Mouse (Mus musculus): ENCODE measurements at regions not wholly inside any gene's neighbourhood (a gene's known extent, or its start where the extent isn't known, plus 50 kb on each side); places are given as distances from the start of the nearest gene placed in this dataset.

DNA sequence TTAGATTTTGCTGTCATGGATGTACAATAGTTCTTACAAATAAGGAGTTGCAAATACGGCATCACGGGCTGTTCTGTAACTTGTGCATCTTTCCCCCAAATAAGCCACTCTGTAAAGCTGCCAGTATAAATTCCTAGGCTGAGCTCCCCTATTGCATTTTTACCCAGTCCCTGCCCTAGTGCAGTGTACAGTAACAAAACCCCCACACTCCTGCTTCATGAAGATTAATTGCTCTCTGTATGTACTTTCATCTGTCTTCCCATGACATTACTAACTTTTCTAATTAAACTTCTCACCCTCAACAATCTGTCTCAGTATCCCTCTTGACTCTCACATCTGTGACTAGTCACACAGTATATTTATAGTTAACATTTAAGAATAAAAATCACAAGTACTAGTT lies 73.4 kb downstream of the Tm4sf1 start:
- DNase-seq, result no peak

DNA sequence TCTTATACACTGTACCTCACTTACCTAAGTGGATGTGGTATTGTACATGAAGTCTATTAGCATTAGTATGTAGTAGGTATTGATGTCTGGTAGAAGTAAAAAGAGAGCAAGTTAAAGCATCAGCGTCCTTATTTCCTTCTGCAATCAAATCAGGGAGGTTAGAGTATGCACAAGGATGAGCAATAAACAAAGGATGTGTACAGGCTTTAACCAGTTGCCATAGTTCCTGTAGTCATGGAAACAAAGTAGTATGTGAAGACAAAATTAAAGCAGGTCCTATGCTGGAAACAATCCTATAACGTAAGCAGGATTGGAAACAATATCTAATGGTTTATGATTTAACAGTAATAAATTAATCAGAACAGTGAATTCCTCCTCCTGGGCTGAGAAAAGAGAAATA lies 78.0 kb downstream of the Tm4sf1 start:
- DNase-seq, result no peak

DNA sequence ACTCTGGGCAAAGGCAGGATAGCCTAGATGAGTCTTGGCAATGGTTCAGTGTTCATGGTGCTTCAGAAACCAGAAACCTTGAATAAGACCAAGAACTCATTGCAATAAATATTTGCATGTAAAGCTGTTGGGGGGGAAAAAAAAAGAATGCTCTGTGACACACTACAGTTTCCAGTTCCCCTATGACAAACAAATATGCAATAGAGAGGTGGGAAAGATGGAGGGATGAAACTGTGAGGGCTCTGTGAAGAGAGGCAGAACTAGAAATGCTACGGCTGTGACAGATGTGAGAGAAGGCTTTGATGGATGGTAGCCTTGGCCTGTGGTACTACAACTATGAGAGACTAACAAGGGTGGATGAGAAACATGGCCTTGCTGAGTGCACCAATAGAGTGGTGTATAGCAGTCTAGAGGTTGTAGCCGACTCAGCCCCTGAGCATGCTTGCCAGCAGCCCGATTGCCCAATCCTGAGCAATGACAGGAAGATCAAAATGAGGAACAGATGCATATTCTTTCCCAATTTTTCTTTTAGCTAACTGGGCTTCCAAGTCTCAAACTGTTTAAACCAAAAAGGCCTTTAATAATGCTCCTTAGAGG lies 79.4 kb downstream of the Tm4sf1 start:
- DNase-seq, result peak; percentile 87

DNA sequence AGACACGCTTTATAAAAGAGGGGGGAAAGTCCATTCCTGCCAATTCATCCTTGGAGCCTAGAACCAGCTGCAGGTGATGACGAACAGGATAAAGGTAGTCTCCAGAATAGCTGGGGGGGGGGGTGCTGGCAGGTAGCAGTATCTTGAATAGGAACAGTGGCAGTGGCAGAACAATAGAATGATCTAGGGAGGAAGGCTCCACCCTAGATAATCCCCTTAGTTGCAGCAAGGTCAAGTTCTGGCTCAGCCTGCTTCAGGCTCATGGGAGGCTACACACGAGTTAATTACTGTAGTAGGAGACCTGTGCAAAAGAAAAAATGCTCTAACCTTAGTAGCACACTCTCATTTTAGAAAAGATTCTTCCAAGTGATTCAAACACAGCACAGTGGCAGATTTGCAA lies 83.4 kb downstream of the Tm4sf1 start:
- no peak for DNase-seq

DNA sequence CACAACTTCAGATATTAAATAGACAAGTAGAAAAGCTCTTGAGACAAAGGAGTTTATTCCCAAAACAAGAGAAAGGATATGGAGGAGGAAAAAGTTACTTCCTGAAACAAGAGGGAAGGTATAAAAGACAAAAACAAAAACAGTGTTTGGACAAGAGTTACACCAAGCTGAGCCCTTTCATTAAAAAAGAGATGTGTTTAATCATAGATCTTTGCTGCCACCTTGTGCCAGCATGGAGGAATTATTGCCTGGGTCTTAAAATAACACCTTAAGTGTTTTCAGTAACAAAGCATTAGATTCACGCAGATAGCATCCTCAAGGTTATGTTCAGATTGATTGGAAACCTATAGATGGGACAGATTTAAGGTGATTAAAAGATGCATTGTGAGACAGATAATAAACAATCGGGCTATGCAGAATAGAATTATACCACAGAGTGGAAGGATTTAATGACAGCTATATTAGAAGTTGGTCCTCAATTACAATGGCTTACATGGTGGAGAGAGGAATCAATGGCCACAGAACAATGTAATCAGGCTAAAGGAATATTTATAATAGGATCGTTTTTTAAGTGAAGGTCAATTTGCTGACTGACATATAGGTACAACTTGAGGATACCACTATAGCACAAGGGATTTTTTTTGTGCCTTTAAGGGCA lies 97.6 kb downstream of the Tm4sf1 start:
- peak; percentile 8 for DNase-seq

DNA sequence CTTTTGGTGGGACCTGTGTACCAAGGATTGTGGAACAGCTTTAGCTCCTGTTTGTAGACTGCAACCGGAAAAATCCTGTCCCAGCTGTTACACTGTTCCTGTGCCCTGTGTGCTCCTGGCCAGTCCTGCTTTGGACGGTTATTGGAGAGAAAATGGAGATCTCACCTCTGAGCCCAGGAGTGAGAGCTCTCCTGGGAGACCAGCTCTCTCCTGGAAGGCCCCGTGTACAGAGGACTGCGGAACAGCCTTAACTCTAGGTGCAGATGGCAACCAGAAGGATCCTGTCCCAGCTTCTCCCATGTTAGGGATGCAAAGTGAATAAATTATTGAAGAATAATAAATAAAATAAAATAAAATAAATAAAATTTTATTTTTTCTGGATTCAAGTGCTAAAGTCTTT lies 98.4 kb downstream of the Tm4sf1 start:
- no peak for DNase-seq

DNA sequence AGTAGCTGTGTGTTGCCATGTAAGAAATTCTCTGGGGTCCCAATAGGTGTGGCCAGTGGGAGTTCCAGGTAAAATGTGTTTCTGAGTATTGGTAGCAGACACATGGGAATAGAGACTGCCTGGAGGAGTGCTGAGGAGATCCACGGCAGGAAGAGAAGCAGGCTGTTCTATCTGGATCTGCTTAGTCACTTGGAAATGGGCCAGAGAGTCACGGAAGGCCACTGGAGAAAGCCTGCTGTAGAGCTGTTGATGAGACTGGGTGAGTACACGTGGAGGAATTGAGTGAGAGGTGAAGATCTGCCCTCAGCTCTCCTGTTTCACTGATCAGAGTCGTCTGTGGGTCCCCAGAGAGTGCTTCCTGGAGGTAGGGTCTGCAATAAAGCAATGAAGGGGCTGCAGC lies 120.2 kb downstream of the Tm4sf1 start:
- DNase-seq, result peak; percentile 63

DNA sequence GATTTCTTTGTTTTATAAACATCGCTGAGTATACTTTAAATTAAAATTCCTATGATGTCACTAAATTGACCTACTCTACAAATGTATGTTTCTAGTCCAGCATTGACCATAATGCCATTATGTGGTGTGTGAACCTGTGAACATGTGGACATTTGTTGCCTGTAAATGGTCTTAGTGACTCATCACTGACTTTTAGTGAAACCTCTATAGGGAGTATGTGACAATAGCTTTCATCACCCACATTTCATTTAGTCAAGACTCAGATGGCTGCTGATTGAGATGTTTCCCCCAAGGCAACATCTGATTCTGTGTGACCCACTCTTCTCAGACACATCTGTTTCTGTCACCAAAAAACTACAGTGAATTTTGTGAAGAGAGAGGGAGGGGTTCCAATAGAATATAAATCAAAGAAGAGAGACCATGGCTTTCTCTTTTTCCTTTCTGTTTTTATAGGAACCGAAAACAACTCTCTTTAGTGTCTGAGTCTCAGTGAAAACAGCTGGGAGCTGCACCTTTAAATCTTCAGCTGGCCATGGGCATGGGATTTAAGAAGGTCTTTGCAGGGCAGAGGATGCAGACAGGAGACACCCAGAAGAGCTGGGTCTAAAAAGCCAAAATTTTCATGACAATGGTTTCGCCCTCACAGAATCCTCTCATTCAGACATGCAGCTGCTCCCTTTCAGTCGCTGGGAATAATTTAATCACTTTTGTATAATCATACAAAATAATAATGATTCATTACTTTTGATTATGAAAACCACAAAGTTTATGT lies 148.4 kb downstream of the Tm4sf1 start:
- no peak for DNase-seq

DNA sequence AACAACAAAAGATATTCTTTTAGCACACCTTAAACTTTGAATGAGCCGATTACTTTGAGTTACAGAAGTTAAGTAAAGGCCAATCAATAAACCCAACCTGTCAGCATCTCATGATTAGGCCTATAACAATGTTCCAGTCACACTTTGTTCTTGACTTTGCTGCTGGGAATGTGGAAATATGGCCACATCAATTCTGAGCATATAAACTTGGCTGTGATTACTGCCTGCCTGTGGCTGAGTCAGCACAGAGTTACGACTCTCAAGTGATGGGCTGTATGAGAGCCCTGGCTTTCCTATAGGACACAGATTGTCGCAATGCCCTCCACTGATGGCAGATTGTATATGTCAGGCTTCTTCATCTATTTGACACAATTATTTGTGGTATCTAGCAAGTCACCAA lies 152.6 kb downstream of the Tm4sf1 start:
- DNase-seq, result no peak

DNA sequence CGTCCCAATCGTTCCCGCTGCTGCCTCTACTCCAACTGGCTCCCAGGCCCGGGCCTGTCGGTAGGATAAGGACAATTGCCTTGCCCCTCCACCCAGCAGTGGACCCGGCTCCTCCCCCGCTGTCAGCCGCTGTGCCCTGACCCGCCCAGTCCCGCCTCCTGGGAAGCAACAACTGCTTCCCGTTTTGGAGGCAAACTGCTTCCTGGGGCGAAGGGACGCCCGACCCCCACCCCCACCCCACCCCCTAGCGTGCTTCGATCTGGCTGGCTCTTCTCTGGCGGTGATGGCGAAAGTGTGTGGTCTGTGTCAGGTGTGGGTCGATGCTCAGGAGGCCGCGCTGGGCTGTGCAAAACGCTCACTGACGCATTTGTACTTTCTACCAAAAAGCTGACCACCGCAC lies 164.9 kb downstream of the Tm4sf1 start:
- DNase-seq, result peak; percentile 13

DNA sequence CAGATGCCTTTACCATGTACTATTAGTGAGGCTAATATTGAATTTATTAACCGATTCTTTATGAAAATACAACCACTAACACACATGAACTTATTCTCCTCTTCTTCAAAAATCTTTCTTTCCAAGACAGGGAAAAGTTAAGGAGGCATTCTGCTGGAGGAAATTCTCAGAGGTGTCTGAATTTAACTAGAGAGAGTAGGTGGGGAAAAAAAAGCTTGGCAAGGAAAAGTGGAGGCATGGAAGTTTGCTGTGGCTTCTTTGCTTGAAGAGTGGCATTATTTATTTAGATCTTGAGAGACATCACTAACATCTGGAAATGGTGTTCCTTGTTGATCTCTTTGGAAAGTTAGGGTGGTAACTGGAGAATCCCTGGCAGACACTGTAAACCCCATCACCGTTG lies 173.2 kb downstream of the Tm4sf1 start:
- no peak for DNase-seq

DNA sequence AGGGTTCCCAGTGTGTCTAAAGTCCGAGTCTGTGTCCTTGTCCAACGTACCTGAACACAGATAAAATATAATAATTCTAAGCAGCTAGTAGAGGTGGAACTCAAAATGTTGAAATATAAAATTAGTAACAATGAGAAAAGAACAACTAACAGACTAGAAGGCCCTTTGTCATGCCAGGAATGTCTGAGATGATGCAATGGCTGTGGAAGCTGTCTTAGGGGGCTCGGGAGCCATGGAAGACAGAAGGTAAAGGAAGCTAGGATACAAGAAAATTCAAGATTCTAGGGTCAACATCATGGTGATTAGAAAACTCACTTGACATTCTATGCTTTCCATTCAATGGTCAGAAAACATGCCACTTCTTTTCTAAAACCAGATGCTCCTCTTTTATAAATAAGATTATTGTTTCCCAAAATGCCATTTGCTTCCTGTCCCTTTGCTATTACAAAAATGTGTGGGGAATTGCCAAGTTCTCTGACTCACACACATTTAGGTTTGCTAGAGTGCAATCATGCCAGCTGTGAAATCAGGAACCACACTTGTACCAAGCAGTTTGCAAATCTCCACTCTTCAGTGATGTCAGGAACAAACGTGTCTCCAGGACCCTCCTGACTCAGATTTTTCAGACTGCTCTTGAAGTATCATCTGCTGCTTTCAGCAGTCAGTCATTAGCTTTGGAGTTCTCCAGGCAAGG lies 175.8 kb downstream of the Tm4sf1 start:
- no peak for DNase-seq

DNA sequence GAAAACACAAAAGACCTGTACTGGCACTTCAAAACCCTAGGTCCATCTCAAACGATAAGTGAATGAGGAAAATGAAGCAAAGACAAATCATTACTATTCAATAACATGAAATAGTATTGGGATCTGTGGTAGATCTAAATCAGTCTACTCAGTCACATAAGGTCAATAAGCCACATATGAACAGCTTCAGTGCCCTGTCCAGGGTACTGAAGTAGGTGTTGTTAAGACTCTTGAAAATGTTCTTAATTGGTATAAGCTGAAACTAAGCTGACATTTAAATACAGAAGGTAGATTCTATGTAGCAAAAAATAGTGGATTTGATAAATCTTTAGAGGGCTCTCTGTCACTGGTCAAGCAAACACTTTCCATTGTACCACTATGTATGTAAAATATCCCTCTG lies 183.8 kb downstream of the Tm4sf1 start:
- DNase-seq, result no peak

DNA sequence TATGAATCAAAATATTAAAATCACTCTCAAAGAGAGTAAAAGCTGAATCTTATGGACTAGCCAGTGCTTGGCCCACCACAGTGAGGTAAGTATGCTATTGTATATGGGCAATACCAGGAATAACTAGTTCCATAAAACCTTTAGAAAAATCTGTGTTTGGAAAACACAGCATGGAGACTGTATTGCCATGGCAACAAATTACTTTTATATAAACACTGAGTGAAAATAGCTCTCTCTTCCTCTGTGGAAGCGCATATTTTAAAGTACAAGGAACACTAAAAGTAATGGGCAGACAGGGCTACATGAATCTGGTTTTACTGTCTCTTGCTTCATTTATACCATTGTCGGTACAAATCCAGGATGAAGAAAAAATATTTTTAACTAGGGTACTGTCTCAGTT lies 199.5 kb downstream of the Tm4sf1 start:
- no peak for DNase-seq

DNA sequence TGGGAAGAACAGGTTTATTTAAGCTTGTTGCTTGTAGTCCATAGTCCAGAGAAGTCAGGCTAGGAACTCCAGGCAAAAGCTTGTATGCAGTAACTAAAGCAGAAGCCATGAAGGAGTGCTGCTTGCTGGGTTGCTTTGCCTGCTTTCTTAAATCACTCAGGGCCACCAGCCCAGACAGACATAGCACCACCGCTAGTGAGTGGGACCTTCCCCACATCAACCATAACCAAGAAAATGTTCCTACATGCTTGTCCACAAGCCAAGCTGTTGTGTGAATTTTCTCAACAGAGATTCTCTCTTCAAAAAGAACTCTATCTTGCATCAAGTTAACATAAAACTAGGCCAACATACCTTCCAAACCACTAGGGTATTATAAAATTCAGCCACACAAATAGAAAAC lies 201.3 kb downstream of the Tm4sf1 start:
- DNase-seq, result no peak

DNA sequence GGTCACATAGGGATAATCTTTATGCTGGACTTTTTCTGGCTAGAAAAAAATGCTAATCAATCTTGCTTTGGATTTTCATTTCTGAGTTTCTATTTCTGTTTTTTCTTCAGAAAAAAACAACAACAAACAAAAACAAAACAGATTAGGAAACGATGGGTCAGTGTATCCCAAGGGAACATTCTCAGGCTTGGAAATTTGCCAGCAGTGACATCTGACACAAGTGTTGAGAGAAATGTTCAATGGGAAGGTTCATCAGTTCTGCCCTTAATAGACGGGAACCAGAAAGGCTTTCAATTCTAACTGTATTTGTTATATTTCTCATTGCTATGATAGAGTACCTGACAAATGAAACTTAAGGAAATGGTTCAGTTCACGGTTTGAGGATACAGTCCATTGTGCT lies 206.9 kb downstream of the Tm4sf1 start:
- no peak for DNase-seq

DNA sequence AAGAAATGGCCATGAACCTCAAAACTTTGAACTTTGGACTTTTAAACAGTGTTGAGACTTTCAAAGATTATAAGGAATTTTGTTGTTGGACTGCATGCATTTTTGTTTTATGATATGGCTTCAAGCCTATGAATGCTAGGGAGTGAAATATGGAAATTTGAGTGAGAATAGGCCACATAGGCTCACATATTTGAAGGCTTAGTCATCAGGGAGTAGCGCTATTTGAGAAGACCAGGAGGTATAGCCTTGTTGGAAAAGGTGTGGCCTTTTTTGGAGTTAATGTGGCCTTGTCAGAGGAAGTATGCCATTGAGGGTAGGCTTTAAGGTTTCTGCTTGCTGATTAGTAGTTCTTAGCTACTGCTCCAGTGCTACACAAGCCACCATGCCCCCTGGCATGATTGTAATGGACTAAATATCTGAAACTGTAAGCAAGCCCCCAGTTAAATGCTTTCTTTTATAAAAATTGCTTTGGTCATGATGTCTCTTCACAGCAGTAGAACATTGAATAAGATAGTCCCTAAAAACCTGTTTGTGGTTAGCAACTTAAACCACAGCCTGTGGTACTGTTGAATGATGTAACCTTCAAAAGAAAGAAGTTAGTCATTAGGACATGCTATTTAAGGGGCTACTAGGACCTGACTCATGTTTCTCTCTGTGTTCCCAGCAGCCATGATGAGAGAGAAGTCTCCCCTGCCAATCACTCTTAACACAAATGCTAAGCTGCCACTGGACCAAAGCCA lies 208.4 kb downstream of the Tm4sf1 start:
- no peak for DNase-seq

DNA sequence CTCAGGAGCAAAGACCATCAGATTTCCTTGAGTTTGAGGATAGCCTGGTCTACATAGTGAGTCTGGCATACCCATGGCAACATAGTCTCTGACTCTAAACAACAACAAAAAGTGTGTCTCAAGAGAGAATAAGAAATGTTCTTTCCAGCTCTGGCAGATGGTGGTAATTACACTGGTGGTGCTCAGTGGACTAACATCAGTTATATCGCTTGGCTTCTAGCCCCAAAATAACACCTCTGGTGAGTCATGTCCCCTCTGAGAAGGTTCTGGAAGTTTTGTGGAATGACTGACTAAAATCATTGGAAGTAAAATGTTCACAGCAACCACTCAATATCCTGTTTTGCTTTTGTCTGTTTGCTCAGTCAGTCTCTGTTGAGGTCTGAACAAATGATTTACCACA lies 227.3 kb downstream of the Tm4sf1 start:
- no peak for DNase-seq

DNA sequence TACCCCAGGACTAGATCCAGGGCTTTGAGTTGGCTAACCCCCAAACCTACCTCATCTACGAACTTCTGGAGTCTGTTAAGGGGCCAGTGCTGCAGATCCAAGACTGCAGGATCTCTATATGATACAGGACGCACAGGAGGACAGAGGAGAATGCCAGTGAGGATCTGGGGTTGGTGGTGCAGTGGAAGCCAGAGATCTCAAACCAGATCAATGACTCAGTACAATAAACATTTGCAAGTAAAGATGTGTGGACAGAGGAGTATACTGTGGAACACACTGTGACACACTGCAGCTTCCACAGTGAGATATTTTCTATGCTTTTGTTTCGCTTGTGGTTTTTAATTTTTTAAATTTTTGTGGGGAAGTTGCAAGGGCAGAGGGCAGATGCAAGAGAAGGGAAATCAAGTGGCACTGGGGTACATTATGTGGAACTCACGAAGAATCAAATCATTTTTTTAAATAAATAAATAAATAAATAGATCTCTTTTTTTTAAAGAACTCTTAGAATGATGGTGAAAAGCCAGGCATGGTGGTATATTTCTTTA lies 227.8 kb downstream of the Tm4sf1 start:
- DNase-seq, result no peak

DNA sequence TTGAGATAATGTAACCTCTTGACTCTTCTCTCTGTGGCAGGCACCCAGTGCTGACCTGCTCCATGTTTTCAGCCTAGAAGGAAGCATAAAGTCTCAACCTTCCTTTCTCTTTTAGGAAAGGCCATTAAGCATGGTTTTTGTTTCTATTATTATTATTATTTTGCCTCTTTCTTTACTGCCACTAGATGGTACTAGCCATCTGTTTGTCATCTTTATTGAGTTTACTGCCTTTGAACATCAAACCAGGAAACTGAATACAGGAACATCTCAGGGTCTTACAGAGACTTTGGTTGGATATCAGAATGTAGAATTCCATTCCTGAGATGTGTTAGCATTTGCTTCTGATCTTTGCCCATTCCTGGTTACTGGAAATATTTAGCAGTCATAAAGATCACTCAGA lies 268.8 kb downstream of the Tm4sf1 start:
- DNase-seq, result no peak

DNA sequence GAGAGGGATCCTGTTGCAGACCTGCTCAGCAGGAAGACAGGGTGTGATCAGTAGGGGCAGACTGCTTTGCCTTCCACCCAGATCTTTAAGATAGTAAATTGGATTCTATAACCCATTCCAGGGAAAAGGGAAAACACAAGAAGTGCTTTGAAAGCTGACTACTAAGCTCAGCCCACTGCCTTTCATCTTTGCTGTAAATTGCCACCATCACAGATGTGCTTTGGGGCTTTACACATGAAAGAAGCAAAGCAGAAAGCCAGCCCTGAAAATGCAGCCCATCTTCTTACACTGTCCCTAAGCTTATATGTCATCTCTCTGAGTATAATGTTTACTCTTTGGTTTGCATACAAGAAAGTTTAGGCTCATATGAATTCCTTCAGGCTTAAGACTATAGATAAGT lies 283.6 kb downstream of the Tm4sf1 start:
- no peak for DNase-seq

DNA sequence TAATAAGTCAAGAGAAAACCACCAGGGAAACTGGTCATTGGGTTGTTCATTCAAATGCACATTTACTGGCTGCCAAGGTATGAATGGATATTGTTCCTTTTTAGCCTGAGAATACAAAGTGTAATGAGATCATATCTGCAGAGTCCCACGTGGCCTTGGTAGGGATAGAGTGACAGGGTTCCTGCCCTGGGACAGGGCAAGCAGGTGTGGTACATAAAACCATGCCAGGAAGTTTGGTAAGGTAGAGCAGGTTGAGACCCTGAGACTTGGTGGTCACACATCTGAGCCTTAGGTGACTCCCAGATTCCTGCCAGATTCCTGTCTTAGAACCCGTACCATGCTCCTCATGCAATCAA lies 320.5 kb downstream of the Tm4sf1 start:
- no peak for DNase-seq
